Mouse (Mus musculus): ENCODE data around the gene Gm6525. TPM values are rescaled to one million over a fixed set of nuclear protein-coding genes. Genes with fewer than 3 reads are reported as not detected.
A peak's percentile ranks its signal among the peaks of the same experiment; 100 is the strongest.

Gm6525 gene
- total RNA-seq, 2 experiments from 2014 or later = not detected

DNA sequence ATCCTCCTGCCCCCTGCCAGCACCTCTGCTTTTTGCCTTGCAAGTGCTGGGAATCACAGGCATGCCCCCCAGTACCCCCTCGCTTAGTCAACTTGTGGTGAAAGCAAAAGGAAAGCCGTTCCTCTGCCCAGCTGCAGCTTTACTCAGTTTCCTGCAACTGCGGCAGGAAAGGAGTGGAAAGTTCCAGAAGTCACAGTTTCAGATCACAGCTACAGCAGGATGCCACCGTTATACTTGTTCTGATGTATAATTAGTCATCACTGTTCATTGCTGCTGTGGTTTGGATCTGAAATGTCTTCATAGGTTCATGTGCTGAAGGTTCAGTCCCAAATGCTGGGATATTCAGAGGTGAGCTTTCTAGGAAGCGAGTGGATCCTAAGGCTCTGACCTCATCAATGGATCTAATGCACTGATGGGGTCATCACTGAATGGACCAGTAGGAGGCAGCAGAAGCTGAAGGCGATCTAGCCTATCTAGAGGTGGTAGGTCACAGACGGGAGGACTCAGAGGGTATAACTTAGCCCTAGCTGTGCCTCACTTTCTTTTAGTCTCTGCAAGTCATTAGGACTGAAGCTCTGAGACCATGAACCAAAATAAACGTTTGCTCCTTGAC is 4.4 kb upstream of the Gm6525 start:
- DNase-seq (ENCODE audit: low spot score in 2 of 2) = no peak

GRCm38 (mm10) chr3:84172406-84172805 is 1.5 kb upstream of the Gm6525 start:
- no peak for DNase-seq (ENCODE audit: low spot score in 2 of 2)

DNA sequence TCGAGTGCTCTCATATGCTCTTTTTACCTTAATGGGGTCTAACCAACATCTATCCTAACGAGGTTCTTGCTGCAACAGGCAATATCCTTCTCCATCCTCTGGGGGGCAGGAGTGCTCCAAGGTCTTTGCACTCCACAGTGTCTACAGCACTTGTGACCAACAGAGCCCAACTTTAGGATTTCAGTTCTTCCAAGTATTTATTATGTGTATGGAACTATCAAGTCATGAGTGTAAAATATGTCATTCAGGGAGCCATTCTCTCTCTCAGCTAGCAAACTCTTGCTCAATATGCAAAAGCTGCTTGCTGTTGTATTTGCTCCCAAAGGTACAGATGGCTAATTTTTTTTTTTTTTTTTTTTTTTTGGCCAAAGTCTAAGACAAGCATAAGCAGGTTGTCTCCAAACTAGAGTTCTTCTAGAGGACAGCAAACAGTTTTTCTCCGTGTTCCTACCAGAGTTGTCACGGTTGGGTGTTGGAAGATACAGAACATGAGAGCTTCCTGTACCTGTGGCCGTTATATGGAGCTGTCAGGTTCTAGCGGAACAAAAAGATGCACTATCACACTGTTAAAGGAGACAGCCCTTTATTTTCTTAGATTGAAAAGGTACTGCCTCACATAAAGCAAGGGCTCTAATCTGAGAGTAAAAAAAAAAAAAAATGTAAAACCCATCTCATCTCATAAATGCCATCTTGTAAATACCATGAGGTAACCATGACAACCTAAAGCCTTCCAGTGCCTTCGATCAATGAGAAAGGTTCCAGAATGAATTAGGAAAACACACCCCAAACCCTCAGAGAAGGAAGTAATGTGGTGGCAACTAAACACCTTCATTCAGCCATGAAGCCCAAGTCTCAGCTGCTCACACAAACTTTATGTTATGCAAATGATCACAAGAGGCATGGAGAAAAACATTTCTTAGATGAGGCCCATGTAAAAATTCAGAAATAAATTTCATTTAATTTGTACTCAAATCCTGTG is 1.7 kb downstream of the Gm6525 start:
- DNase-seq (ENCODE audit: low spot score in 2 of 2) = peak; percentile 73 to 82

- no peak for DNase-seq (ENCODE audit: low spot score in 2 of 2)
Measured at GRCm38 (mm10) chr3:84177834-84178233, 3.9 kb downstream of the Gm6525 start.

GRCm38 (mm10) chr3:84180304-84180703 is 6.4 kb downstream of the Gm6525 start:
- DNase-seq (ENCODE audit: low spot score in 2 of 2) = no peak

DNA sequence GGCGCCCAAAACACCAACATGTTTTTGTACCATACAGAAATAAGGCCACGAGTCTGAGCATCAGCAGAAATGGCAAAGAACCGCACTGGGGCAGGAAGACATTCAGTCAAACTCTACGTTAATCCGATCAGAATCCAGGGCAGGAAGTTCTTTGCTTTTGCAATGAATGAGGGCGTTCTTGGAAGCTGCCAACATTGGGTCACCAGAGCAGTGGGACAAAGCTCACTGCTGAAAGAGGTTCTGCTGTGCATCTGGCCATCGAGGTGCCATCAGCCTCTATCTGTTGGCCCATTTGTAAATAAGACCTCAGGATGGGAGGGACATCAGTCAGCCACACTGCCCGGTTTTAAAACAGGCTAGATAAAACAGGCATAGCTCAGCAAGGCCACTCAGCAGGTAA is 7.2 kb downstream of the Gm6525 start:
- no peak for DNase-seq (ENCODE audit: low spot score in 2 of 2)

GRCm38 (mm10) chr3:84181717-84182116 is 7.8 kb downstream of the Gm6525 start:
- DNase-seq (ENCODE audit: low spot score in 2 of 2) = no peak

- no peak for DNase-seq (ENCODE audit: low spot score in 2 of 2)
Measured at GRCm38 (mm10) chr3:84189629-84190173, 15.8 kb downstream of the Gm6525 start.

DNA sequence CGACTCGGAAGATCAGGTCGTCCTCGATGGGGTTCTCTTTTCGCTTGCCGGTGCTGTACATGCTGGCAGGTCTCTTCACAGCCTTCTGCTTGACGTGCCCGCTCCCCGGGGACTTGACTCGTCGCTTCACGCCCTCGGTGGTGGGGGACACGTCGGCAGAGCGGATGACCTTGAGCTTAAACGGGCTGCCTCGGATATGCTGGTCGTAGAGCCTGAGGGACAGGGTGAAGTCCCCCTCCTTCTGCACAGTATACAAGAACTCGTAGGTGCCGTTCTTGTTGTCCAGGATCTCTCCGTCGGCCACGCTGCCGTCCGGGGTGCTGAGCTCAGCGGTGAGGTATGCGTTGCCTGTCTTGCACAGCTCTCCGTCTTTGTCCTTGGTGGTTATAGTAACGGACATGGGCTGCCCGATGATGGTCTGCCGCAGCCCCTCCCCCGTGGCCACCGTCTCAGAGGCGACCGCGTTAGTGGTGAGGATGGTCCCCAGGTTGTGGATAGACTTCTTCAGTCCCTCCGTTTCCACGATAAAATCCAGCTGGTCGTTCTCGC is 16.7 kb downstream of the Gm6525 start:
- no peak for DNase-seq (ENCODE audit: low spot score in 2 of 2)

GRCm38 (mm10) chr3:84191141-84191881 is 17.4 kb downstream of the Gm6525 start:
- no peak for DNase-seq (ENCODE audit: low spot score in 2 of 2)

GRCm38 (mm10) chr3:84193881-84194280 is 20.0 kb downstream of the Gm6525 start:
- DNase-seq (ENCODE audit: low spot score in 2 of 2) = no peak

GRCm38 (mm10) chr3:84198229-84198628 is 24.3 kb downstream of the Gm6525 start:
- DNase-seq (ENCODE audit: low spot score in 2 of 2) = no peak

GRCm38 (mm10) chr3:84199516-84199915 is 25.6 kb downstream of the Gm6525 start:
- no peak for DNase-seq (ENCODE audit: low spot score in 2 of 2)

DNA sequence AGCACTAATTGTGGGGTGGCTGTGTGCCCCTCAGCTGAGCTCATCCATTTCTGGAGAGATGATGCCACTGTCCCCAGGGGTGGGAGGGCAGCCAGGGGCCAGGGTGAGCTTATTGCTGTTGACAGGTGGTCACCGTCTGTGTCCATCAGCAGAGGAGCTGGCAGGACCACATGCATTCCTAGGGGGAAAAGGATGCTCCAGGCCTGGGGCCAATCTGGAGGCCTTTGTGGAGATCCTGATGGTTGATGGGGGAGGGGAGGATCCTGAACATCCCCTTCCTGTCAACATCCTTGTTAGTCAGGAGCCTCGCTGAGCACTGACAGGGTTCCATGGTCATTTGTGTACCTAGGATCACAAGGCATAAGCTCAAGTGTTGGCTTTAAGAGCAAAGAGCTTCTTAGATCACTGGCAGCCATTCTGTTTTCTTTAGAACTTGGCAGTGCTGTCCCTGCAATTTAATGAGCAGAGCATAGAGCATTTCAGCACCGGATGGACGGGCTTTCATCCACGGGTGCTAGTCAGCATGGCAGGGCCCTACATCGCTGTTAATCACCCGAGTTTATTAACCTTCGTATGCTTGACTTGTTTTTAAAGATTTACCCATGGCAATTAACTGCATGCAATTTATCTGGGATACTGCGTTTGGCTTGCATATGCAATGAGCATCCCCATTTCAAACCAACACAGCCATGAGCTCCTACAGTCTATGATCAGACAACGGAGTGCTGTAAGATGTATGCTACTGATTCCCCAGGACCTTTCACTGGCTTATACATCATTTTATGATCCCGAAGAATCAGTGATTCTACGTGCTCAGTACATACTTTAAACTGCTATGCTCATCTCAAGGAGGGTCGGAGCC is 26.9 kb downstream of the Gm6525 start:
- DNase-seq (ENCODE audit: low spot score in 2 of 2) = no peak

- peak in 1 of 2 experiments; percentile 67 for DNase-seq (ENCODE audit: low spot score in 2 of 2)
Measured at GRCm38 (mm10) chr3:84204640-84205039, 30.7 kb downstream of the Gm6525 start.

- no peak for DNase-seq (ENCODE audit: low spot score in 2 of 2)
Measured at GRCm38 (mm10) chr3:84205650-84206049, 31.7 kb downstream of the Gm6525 start.

DNA sequence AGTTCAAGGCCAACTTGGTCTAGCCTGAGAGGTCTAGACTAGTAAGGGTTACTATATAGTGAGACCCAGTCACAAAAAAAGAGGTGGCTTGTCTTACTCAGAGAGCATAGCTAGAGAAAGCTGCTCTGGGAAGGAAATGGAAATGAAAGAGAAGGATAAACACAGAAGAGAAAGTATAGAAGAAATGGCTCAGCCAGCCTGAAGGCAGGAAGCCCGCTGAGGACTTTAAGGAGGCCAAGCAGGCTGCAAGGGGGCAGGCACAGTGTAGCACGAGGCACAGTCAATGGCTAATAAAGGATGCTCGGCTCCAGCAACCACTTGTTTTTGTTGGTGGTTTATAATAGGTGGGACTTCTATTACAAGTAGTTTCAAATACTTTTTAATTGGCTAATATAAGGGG is 32.2 kb downstream of the Gm6525 start:
- no peak for DNase-seq (ENCODE audit: low spot score in 2 of 2)

GRCm38 (mm10) chr3:84207366-84207765 is 33.5 kb downstream of the Gm6525 start:
- DNase-seq (ENCODE audit: low spot score in 2 of 2) = no peak

GRCm38 (mm10) chr3:84208475-84208874 is 34.6 kb downstream of the Gm6525 start:
- DNase-seq (ENCODE audit: low spot score in 2 of 2) = no peak

DNA sequence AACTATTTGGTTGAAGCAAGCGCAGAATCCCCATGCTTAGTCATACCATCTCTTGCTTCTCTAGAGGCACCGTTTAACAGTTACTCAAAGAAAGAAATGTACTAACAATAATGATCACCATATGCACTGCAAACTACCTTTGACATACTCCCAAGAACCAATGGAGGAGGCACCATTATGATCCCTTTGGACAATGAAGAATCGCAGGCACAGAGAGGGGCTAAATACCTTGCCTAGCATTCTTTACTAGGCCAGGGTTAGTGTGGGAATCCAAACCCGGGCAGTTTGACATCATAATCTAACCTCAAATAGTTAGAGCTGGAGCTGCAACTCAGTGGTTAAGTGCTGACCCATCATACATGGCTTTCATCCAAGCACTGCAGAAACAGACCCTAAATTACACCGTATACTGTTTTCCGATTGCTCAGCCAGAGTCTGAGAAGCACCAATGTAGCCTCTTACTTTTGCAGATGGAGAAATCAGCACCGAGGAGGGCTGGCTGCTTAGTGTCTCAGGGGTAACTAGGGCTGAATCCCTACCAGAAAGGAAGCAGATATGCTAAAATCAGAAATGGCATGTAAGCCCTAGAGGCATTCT is 35.1 kb downstream of the Gm6525 start:
- DNase-seq (ENCODE audit: low spot score in 2 of 2) = no peak

Data from left cerebral cortex, adult 18-20 months (tissue).